Mouse (Mus musculus) limb, embryonic 15.5 days (tissue): Measurements from ENCODE around the gene Amotl1. TPM values are rescaled to one million over a fixed set of nuclear protein-coding genes. Genes with fewer than 3 reads are reported as not detected.
"Not testable (repeated sequence)": the region's sequence is repeated elsewhere in the genome, so short reads cannot be mapped to it uniquely, and the experiment has no call there.

Source experiments
- ATAC-seq: fragments of 200-750 bp; cut with Nextera tagmentation; 2 replicates; pipeline ENCODE4 v1.8.0; 2017; ENCODE audit warnings: low read depth, moderate TSS enrichment; ENCODE audit not compliant: insufficient number of reproducible peaks, low FRiP score, low TSS enrichment
- H3K27ac ChIP-seq: fragments of 300-500 bp; sonication (generic); 2 replicates; pipeline ENCODE4 v1.5.1; 2015; ENCODE audit warnings: moderate library complexity, mild to moderate bottlenecking, inconsistent platforms
- H3K27me3 ChIP-seq: fragments of 300-500 bp; sonication (generic); 2 replicates; pipeline ENCODE4 v1.6.1; 2015; ENCODE audit warnings: inconsistent platforms
- H3K36me3 ChIP-seq: fragments of 300-500 bp; sonication (generic); 2 replicates; pipeline ENCODE4 v1.6.1; 2015; ENCODE audit warnings: inconsistent platforms
- H3K4me1 ChIP-seq: fragments of 300-500 bp; sonication (generic); 2 replicates; pipeline ENCODE4 v1.6.1; 2015; ENCODE audit warnings: inconsistent platforms
- H3K4me2 ChIP-seq: fragments of 300-500 bp; sonication (generic); 2 replicates; pipeline ENCODE4 v1.6.1; 2015; ENCODE audit warnings: mild to moderate bottlenecking, inconsistent platforms
- H3K4me3 ChIP-seq: fragments of 300-500 bp; sonication (generic); 2 replicates; pipeline ENCODE4 v1.5.1; 2015; ENCODE audit warnings: mild to moderate bottlenecking, inconsistent platforms
- H3K9ac ChIP-seq: fragments of 300-500 bp; sonication (generic); 2 replicates; pipeline ENCODE4 v1.6.1; 2015; ENCODE audit warnings: inconsistent platforms
- H3K9me3 ChIP-seq: fragments of 300-500 bp; sonication (generic); 2 replicates; pipeline ENCODE4 v1.6.1; 2016; ENCODE audit warnings: inconsistent platforms
- WGBS: fragments of 180-500 bp; shearing (Covaris S2); methylation state at CpG from one replicate; pipeline ENCODE4 v1.1.7; 2015; 5-methylcytosine and 5-hydroxymethylcytosine counted together
- polyA plus RNA-seq: library from polyadenylated mRNA; unstranded; fragments of >200 nt; fragmentation: Nextera tagmentation; extraction: Ambion mirVana; gene quantifications from 2 replicates; pipeline ENCODE4 v1.2.1, GENCODE M21; 2015

Gene Amotl1
- polyA plus RNA-seq, 1 experiment from 2014 or later = 35.3 TPM

DNA sequence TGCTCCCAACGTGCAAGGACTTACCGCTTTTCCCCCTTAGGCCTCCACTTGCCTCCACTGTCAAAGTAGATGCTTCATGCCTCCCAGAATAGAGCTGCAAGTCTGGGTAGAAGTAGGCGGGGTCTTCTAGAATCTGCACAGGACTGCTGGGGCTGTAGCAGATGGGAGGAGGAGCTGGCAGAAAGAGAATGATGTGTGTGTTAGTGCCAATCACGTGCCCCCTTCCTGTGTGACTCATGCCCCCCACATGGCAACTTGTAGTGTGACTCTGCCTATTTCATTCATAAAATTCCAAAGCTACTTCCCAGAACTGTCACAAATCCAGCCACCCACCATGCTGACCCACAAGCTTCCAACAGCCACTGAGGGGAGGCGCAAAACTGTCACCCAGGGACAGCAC, 48.4 kb downstream of the Amotl1 start:
- peaks cover 29% of the 10 kb centered on the region for H3K4me1 ChIP-seq
- no peak overlapping the region for H3K4me2 ChIP-seq
- no peaks in the 10 kb centered on the region for H3K27me3 ChIP-seq
- peak; percentile 70; the same call in 1 of the 2 replicates for ATAC-seq
- no peaks in the 10 kb centered on the region for H3K9me3 ChIP-seq
- peak overlapping the region; percentile 54 for H3K27ac ChIP-seq
- H3K9ac ChIP-seq = no peak overlapping the region
- 75% methylated on average over 5 of the region's 5 CpGs for WGBS
- H3K4me3 ChIP-seq = no peak overlapping the region
- peaks cover 53% of the 10 kb centered on the region for H3K36me3 ChIP-seq

DNA sequence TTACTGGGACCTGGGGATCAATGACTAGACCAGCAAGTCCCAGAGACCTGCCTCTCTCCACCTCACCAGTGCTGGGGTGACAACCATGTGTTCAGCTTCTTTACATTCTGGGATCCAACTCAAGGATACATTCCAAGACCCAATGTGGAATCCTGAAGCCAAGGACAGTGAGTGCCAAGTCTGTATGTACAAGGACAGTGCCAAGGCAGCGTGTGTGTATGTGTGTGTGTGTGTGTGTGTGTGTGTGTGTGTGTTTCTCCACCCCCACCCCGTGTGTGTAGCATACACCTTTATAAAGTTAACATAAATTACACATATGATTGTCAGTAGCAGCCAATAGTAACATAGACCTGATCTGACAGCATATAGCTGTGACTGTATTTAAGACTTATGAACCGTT, 49.0 kb downstream of the Amotl1 start:
- Histone ChIP-seq H3K36me3 (peaks cover 56% of the 10 kb centered on the region), H3K27ac (no peak overlapping the region), H3K9ac (no peak overlapping the region), H3K9me3 (no peaks in the 10 kb centered on the region), H3K4me3 (no peak overlapping the region), H3K4me2 (no peak overlapping the region), H3K4me1 (peaks cover 30% of the 10 kb centered on the region), H3K27me3 (no peaks in the 10 kb centered on the region)
- WGBS = 94% methylated on average over 3 of the region's 3 CpGs
- no peak for ATAC-seq

DNA sequence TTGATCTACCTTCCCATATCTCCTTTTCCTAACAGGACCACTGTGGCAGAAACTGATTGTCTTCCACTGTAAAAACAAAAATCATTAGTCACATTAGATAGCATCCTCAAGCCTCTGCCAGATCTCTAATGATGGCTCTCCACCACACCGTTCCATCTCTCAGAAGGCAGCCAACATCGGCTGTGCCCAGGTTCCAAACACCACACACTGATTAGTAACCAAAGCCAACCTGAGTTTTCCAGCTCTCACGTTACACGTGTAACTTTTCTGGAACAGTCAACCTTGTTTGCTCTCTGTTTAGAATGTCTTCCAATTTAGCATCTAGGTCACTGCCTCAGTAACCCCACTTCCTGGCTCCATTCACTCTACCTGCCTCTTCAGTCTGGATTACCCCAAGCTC, 51.0 kb downstream of the Amotl1 start:
- no peak overlapping the region for H3K27ac ChIP-seq
- no peaks in the 10 kb centered on the region for H3K27me3 ChIP-seq
- no peak for ATAC-seq
- no peak overlapping the region for H3K9ac ChIP-seq
- H3K36me3 ChIP-seq = peaks cover 69% of the 10 kb centered on the region
- no peaks in the 10 kb centered on the region for H3K9me3 ChIP-seq
- WGBS = 83% methylated on average over 4 of the region's 4 CpGs
- H3K4me1 ChIP-seq = peaks cover 27% of the 10 kb centered on the region
- no peak overlapping the region for H3K4me2 ChIP-seq
- H3K4me3 ChIP-seq = no peak overlapping the region

DNA sequence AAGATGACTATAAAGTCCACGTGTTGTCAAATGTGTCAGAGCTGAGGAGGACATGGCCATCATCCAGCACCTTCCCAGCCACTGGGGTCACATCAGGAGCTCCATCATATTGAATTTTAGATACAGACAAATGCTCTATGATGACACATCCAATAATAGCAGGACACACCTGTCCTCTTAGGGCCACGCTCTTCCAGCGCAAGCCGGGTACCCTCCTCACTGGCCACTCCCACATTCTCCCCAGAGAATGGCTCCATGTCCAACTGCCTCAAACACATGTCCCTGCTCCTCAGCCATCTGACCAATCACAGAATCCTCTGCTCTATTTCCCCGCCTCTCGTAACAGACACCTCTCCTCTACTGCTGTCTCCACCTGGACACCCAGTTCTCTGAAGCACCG, 54.2 kb downstream of the Amotl1 start:
- H3K9me3 ChIP-seq = no peaks in the 10 kb centered on the region
- 78% methylated on average over 7 of the region's 7 CpGs for WGBS
- H3K27ac ChIP-seq = no peak overlapping the region
- H3K4me2 ChIP-seq = no peak overlapping the region
- no peak overlapping the region for H3K9ac ChIP-seq
- no peak overlapping the region for H3K4me3 ChIP-seq
- H3K36me3 ChIP-seq = peaks cover 60% of the 10 kb centered on the region
- peaks cover 20% of the 10 kb centered on the region for H3K4me1 ChIP-seq
- ATAC-seq = 0 out of 2 replicates have a peak, but pooled peaks have one; percentile 38
- no peaks in the 10 kb centered on the region for H3K27me3 ChIP-seq

DNA sequence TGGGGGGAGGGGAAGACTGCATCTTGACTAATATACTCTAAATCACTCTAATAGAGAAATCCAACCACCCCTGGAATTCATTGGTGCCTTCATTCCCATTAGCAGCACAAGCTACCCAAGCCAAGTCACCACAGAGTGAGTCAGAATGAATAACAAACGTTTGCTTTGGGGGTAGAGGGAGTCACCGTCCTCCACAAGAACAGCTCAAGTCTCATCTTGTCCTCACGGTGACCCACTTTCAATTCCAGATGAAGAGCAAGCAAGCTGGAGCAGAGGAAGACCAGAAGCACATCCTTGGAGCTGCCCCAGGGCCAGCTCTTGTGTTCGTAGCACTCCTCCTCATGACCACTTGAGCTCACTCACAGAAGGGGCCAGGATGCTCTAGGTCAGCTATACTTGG, 56.2 kb downstream of the Amotl1 start:
- H3K4me3 ChIP-seq = no peak overlapping the region
- H3K4me1 ChIP-seq = peaks cover 24% of the 10 kb centered on the region
- no peaks in the 10 kb centered on the region for H3K27me3 ChIP-seq
- no peak overlapping the region for H3K27ac ChIP-seq
- H3K36me3 ChIP-seq = peaks cover 41% of the 10 kb centered on the region
- no peak overlapping the region for H3K9ac ChIP-seq
- WGBS = 54% methylated on average over 4 of the region's 4 CpGs
- H3K9me3 ChIP-seq = no peaks in the 10 kb centered on the region
- no peak for ATAC-seq
- H3K4me2 ChIP-seq = no peak overlapping the region

DNA sequence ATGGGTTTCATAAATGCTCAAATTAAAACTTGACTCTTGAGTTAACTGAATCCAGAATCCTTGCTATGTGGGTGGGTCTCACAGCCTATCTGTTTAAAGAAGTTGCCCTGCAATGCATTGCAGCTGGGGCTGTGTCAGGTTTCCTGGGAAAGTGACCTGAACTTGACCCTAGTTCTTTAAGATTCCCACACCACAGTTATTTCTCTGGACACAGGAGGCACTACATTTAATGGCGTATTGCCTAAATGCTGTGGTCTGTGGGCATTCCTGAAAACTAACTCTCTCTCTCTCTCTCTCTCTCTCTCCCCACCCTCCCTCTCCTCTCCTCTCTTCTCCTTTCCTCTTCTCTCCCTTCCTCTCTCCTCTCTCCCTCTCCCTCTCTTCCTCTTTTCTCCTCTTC, 59.2 kb downstream of the Amotl1 start:
- no peaks in the 10 kb centered on the region for H3K9me3 ChIP-seq
- 29% methylated on average over 1 of the region's 1 CpGs for WGBS
- no peak overlapping the region for H3K4me2 ChIP-seq
- ATAC-seq = peak; percentile 63; the same call in 1 of the 2 replicates
- no peaks in the 10 kb centered on the region for H3K27me3 ChIP-seq
- peaks cover 21% of the 10 kb centered on the region for H3K4me1 ChIP-seq
- peaks cover 20% of the 10 kb centered on the region for H3K36me3 ChIP-seq
- H3K9ac ChIP-seq = no peak overlapping the region
- 0 out of 2 replicates have a peak overlapping the region, but pooled peaks have one; percentile 33 for H3K27ac ChIP-seq
- no peak overlapping the region for H3K4me3 ChIP-seq

DNA sequence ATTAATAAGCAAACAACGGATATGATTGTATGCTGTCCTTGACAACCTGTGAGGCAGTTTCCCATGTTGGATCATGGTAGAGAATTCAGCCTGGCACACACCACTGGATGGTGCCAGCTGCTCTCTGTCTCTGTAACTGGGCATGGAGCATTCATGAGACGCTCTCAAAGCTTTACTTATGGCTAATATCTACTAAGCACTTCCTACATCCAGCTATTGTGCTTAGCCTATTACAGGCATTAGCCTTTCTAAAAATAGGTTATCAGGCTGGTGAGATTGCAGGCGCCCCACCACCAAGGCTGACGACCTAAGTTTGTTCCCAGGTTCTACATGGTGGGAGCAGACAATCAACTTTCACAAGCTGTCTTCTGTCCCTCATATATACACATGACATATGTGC, 65.9 kb downstream of the Amotl1 start:
- Histone ChIP-seq H3K27me3 (no peaks in the 10 kb centered on the region), H3K4me2 (no peak overlapping the region), H3K27ac (no peak overlapping the region), H3K9ac (no peak overlapping the region), H3K36me3 (peaks cover 36% of the 10 kb centered on the region), H3K9me3 (no peaks in the 10 kb centered on the region), H3K4me1 (no peaks in the 10 kb centered on the region; the same call in 1 of the 2 replicates), H3K4me3 (no peak overlapping the region)
- no peak for ATAC-seq
- WGBS = 87% methylated on average over 4 of the region's 4 CpGs

DNA sequence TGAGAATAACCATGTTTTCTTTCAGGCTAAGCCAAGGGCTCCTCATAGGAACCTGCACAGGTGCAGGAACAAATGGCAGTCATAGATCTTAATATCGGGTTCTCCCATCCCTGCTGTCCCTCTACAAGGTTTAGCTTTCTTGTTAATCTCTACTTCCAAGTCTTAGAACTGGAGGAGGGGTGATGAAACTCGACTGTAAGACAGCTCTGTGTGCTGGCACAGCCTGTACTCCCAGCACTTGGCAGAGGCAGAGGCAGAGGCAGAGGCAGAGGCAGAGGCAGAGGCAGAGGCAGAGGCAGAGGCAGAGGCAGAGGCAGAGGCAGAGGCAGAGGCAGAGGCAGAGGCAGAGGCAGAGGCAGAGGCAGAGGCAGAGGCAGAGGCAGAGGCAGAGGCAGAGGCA, 68.5 kb downstream of the Amotl1 start:
- H3K27me3 ChIP-seq, H3K9ac ChIP-seq, ATAC-seq, H3K9me3 ChIP-seq, H3K4me3 ChIP-seq, H3K4me1 ChIP-seq, H3K4me2 ChIP-seq, H3K27ac ChIP-seq: not testable (repeated sequence)
- H3K36me3 ChIP-seq = peaks cover 51% of the 10 kb centered on the region
- 73% methylated on average over 2 of the region's 2 CpGs for WGBS

DNA sequence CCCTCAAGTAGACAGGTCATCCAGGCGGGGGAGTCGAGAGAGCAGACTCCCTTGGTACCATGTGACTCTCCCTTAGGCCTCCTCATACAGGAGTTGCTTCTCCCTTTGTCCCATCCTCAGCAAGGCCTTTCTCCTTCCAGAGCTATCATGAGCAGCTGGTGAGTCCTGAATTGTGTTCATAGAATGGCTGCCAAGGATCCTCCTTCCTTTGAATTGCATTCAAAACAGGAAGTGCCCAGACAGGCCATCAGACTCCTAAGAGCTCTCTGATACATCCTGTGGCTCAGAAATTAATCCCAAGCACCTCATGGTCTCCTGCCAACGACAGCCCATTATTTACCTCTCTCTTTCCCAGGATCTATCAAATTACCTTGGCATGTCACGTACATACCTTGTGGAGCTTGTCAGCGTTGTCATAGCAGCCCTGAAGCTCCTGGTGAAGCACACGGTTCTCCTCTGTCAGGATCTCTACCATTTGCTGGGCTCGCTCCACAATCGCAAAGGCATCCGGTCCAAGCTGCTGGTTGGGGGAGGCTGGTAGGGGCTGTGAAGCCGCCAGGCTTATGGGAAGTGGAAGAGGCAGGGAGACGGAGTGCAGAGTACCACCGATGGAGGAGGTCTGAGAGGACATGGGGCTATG, 70.0 kb downstream of the Amotl1 start:
- H3K4me2 ChIP-seq = no peak overlapping the region
- no peaks in the 10 kb centered on the region for H3K27me3 ChIP-seq
- H3K9me3 ChIP-seq = no peaks in the 10 kb centered on the region
- 63% methylated on average over 12 of the region's 12 CpGs for WGBS
- no peak overlapping the region; the same call in 1 of the 2 replicates for H3K27ac ChIP-seq
- ATAC-seq = no peak
- no peak overlapping the region for H3K4me3 ChIP-seq
- peaks cover 49% of the 10 kb centered on the region for H3K36me3 ChIP-seq
- H3K9ac ChIP-seq = no peak overlapping the region
- H3K4me1 ChIP-seq = no peaks in the 10 kb centered on the region; the same call in 1 of the 2 replicates

DNA sequence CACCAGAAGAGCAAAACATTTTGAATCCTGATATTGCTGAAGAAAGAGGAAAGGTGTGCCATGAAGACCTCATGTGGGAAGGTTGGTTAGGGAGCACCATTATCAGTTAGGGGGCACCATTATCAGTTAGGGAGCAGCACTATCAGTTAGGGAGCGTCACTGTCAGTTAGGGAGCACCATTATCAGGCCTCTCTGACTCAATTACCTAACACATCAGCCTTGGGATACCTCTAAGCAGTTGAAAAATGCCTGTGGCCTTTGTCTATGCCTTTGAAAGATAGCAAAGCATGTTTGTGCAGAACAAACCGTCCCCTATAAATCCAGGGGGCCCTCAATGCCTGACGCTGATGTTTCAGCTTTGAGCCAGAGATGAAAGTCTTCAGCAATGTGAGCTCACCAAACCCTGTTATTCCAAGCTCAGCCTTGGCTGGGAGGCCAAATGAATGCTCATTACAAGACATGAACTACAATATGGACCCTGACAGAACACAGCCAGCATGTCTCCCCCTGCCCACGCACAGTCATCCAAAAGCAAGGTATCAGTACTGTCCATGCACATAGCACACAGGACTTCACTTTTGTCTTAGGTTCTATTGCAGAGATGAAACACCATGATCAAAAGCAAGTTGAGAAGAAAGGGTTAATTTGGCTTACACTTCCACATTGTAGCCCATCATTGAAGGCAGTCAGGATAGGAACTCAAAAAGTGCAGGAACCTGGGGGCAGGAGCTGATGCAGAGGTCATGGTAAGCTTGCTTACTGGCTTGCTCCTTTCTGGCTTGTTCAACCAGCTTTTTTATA, 75.5 kb downstream of the Amotl1 start:
- peaks cover 76% of the 10 kb centered on the region for H3K36me3 ChIP-seq
- H3K4me2 ChIP-seq = no peak overlapping the region
- no peaks in the 10 kb centered on the region for H3K27me3 ChIP-seq
- no peak for ATAC-seq
- no peak overlapping the region for H3K4me3 ChIP-seq
- no peak overlapping the region for H3K9ac ChIP-seq
- H3K9me3 ChIP-seq = no peaks in the 10 kb centered on the region
- 81% methylated on average over 4 of the region's 4 CpGs for WGBS
- no peak overlapping the region for H3K27ac ChIP-seq
- H3K4me1 ChIP-seq = no peaks in the 10 kb centered on the region

DNA sequence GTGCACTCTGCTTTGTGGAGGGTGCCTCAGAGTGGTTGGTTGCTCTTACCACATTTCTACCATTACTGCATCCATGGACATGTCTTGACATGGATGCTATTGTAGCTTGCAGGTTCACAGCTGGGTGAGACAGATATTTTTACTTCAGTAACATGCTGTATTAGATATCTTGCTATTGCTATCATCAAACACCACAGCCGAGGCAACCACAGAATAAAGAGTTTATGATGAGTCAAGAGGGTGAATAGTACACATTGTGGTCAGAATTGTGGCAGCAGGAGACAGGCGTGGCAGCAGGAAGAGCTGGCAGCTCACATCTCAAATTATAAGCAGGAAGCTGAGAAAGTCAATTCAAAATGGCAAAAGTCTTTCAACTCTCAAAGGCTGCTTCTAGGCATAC, 76.4 kb downstream of the Amotl1 start:
- Histone ChIP-seq H3K4me1 (no peaks in the 10 kb centered on the region), H3K27me3 (no peaks in the 10 kb centered on the region), H3K4me3 (no peak overlapping the region), H3K36me3 (peaks cover 77% of the 10 kb centered on the region), H3K4me2 (no peak overlapping the region), H3K9me3 (no peaks in the 10 kb centered on the region), H3K9ac (no peak overlapping the region), H3K27ac (no peak overlapping the region)
- no peak for ATAC-seq
- 75% methylated on average over 2 of the region's 2 CpGs for WGBS

DNA sequence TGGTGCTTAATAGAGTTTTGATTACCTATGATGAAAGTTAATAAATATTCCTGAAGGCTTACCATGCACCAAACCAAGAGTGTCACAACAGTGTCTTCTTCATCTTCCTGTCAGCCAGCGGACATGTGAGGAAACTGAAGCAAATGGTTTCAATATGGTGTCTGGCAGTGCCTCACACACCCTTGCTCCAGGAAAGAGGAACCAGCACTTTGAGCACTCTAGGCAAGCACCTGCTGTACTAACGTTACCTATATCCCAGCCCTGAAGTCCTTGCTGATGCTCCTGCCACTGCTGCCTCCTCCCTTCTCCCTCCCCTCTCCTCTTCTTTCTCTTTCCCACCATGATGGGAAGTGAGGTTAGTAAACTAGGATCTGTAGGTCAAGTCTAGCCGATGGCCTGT, 80.4 kb downstream of the Amotl1 start:
- no peak overlapping the region for H3K9ac ChIP-seq
- 85% methylated on average over 3 of the region's 3 CpGs for WGBS
- H3K36me3 ChIP-seq = peaks cover 88% of the 10 kb centered on the region
- no peak overlapping the region for H3K4me3 ChIP-seq
- H3K4me1 ChIP-seq = no peaks in the 10 kb centered on the region; the same call in 1 of the 2 replicates
- ATAC-seq = no peak
- no peak overlapping the region for H3K27ac ChIP-seq
- H3K27me3 ChIP-seq = no peaks in the 10 kb centered on the region
- no peak overlapping the region for H3K4me2 ChIP-seq
- no peaks in the 10 kb centered on the region for H3K9me3 ChIP-seq
